Mouse (Mus musculus) erythroblast, embryonic 14.5 days (primary cell): Measurements from ENCODE around the gene Gnpnat1.

ENCODE experiments used
- GATA1 ChIP-seq: IDR thresholded peaks from 2 replicates; pipeline ENCODE4 v1.6.1; 2012; ENCODE audit warnings: low read length, inconsistent platforms, mixed read lengths
- TAL1 ChIP-seq: IDR thresholded peaks from 3 replicates; pipeline ENCODE4 v1.6.1; 2012; ENCODE audit warnings: low read length, inconsistent platforms, mixed read lengths

DNA sequence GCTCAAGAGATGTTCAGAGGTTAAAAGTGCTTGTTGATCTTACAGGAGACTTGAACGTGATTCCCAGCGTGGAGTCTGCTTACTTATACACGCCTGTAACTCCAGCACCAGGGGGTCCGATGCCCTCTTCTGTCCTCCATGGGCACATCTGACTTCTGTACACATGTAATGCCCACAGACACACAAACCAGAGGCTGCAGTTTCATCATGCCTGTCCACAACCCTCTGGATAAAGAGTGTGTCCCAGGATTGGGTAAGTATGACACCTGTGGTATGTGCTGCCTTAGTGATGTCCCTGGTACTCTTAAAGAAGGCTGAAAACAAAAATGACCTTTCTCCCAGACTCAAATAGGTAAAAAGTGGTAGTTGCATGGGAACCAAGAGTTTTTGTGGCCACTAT, 14.6 kb upstream of the Gnpnat1 start:
- TF ChIP-seq GATA1 (no peak), TAL1 (no peak)
